Mouse (Mus musculus): Measurements from ENCODE around the gene Ociad2. TPM values are rescaled to one million over a fixed set of nuclear protein-coding genes. Genes with fewer than 3 reads are reported as not detected.

Ociad2 gene
- not detected in 2 replicates for polyA plus RNA-seq (2012)

DNA sequence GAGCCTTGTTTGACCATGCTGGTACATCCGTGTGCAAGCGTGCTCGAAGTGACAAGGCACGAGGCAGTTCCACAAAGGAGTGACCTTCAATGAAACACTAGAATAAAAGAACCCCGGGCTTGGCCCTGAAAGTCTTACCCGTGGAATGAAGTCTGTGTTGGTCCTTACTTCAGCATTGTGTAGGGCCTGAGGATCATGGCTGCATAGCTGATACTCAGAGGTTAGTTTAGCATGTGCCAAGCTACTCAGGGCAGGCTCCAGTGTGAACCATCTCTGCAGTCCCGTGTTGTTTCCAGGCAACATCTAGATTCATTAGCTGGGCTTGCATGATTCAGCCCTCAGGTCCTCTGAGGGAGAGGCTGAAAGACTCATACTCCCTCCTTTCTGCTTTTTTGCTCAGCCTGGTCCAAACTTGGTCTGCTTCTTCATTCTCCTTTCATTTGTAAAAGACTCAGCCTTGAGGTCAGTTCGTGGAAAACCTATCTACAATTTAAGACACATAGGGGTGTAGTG, at the start of gene Ociad2:
Gene Ociad2 (minus strand): TSS at position 306 of the 513 bp plus-strand sequence.
- TF ChIP-seq TAL1 (IDR thresholded peaks at IDR 0.05; ENCODE audit: low read length) (no peak), GATA1 (IDR thresholded peaks at IDR 0.05; ENCODE audit: low read length) (no peak)
- Histone ChIP-seq H3K4me3 (replicated peaks) (no peak within 1 kb of the TSS), H3K4me1 (ENCODE audit: control insufficient read depth) (peaks cover 25% of the 10 kb centered on the region), H3K27me3 (ENCODE audit: control insufficient read depth) (peaks cover 68% of the 10 kb centered on the region), H3K9me3 (ENCODE audit: control insufficient read depth, low read length) (peaks cover 2% of the 10 kb centered on the region; the same call in 1 of the 2 replicates), H3K36me3 (ENCODE audit: control insufficient read depth) (no peaks in the 10 kb centered on the region)

DNA sequence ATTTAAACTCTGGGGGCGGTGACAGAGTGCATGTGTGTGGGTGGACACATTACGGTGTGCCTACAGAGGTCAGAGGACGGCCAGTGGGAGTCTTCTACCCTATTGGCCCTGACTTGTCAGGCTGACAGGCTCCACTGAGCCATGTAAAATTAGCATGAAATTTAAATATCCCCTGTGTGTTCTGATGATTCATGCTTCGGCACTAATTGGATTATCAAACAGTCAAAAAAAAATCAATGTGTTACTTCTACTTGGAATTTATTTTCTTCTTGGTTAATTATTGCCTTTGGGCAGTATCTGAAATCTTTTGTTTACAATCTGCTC, 42.8 kb upstream of the Ociad2 start:
- H3K9me3 ChIP-seq (ENCODE audit: control insufficient read depth, low read length) = no peaks in the 10 kb centered on the region
- H3K4me1 ChIP-seq (ENCODE audit: control insufficient read depth) = peaks cover 12% of the 10 kb centered on the region
- H3K27me3 ChIP-seq (ENCODE audit: control insufficient read depth) = peaks cover 17% of the 10 kb centered on the region
- no peak overlapping the region for H3K4me3 ChIP-seq (replicated peaks)
- H3K36me3 ChIP-seq (ENCODE audit: control insufficient read depth) = no peaks in the 10 kb centered on the region
- TF ChIP-seq GATA1 (IDR thresholded peaks at IDR 0.05; ENCODE audit: low read length) (no peak), TAL1 (IDR thresholded peaks at IDR 0.05; ENCODE audit: low read length) (no peak)

DNA sequence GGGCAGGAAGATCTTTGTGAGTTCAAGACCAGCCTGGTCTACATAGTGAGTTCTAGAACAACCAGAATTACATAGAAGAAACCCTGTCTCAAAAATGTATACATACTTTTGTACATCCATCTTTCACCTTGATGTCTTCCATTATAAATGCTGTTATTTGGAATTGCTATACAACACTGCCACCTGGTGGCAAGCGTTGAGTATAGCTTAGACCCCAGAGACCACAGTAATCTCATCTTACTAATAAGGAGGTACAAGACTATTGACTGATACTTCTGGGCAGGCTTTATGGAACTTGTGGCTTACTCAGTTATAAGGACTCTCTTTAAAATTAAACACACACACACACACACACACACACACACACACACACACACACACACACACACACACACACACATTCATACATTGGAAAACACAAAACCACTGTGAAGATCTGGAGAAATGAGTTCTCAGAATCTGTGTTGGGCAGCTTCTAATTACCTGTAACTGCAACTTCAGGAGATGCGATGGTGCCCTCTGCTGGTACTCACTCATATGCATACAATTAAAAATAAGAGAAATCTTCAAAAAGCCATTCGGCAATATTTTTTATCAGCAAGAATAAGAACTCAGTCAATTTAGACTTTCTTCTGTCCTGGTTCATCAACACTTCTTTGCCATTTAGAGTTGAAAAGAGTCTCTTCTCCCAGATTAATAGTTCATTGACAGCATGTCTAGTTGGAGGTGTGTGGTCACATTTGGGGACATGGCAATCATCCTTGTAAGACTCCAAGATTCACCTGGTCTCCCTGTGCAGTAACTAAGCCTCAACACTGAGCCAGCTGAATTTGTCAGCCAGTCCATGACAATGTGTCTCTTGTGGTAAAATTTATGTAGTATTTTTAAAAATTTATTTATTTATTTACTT, 42.2 kb upstream of the Ociad2 start:
- H3K36me3 ChIP-seq (ENCODE audit: control insufficient read depth) = no peaks in the 10 kb centered on the region
- peaks cover 12% of the 10 kb centered on the region for H3K4me1 ChIP-seq (ENCODE audit: control insufficient read depth)
- no peak overlapping the region for H3K4me3 ChIP-seq (replicated peaks)
- peaks cover 17% of the 10 kb centered on the region for H3K27me3 ChIP-seq (ENCODE audit: control insufficient read depth)
- TF ChIP-seq GATA1 (IDR thresholded peaks at IDR 0.05; ENCODE audit: low read length) = no peak
- no peak for TF ChIP-seq TAL1 (IDR thresholded peaks at IDR 0.05; ENCODE audit: low read length)
- H3K9me3 ChIP-seq (ENCODE audit: control insufficient read depth, low read length) = no peaks in the 10 kb centered on the region

DNA sequence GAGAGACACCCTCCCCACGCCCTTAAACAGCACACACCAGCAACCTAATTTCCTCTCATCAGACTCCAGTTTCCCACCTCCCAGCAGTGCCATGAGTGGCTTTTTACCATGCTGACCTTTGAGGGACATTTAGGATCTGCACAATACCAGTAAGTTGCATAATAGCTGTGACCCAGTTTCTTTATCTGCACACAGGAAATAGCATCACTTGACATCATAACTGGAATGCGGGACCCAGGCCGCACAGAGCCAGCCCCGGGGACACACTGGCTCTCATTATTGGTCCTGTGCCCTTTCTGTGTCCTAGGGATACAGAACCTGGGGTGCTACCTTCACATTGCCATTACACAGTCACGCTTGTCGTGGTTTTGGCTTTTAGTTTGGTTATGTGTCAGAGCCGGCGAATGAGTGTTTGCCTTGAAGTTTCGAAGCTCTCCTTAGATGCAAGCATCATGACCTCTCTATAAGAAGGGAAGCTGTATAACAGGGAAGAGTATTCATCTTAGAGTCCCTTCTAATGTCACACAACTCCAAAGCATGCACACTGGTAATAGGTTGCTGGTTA, 41.2 kb upstream of the Ociad2 start:
- no peak overlapping the region for H3K4me3 ChIP-seq (replicated peaks)
- TF ChIP-seq TAL1 (IDR thresholded peaks at IDR 0.05; ENCODE audit: low read length) (no peak), GATA1 (IDR thresholded peaks at IDR 0.05; ENCODE audit: low read length) (no peak)
- no peaks in the 10 kb centered on the region for H3K9me3 ChIP-seq (ENCODE audit: control insufficient read depth, low read length)

DNA sequence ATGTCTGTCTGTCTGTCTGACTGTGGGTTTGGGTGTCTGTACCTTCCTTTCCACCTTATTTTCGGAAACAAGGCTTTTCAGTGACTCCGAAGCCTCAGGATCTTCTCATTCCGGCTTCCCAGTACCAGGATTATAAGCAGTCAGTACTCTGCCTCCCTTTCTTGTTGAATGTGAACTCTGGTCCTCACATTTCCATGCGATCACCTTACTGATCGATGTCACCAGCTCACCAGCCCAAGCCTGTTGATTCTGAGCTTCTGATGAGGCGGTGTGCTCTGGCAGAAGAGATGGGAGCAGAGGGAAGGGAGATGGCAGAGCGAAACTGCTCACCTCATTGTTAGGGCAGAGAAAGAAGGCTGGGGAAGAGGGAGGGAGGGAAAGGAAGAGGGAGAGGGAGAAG, 40.7 kb upstream of the Ociad2 start:
- H3K4me3 ChIP-seq (replicated peaks) = no peak overlapping the region
- H3K36me3 ChIP-seq (ENCODE audit: control insufficient read depth) = no peaks in the 10 kb centered on the region
- H3K9me3 ChIP-seq (ENCODE audit: control insufficient read depth, low read length) = no peaks in the 10 kb centered on the region
- peaks cover 19% of the 10 kb centered on the region for H3K27me3 ChIP-seq (ENCODE audit: control insufficient read depth)
- peaks cover 12% of the 10 kb centered on the region for H3K4me1 ChIP-seq (ENCODE audit: control insufficient read depth)
- no peak for TF ChIP-seq GATA1 (IDR thresholded peaks at IDR 0.05; ENCODE audit: low read length)
- TF ChIP-seq TAL1 (IDR thresholded peaks at IDR 0.05; ENCODE audit: low read length) = no peak

More for the DNA sequence above, 41.2 kb upstream of the Ociad2 start:
- peaks cover 17% of the 10 kb centered on the region for H3K27me3 ChIP-seq (ENCODE audit: control insufficient read depth)
- peaks cover 12% of the 10 kb centered on the region for H3K4me1 ChIP-seq (ENCODE audit: control insufficient read depth)
- H3K36me3 ChIP-seq (ENCODE audit: control insufficient read depth) = no peaks in the 10 kb centered on the region

DNA sequence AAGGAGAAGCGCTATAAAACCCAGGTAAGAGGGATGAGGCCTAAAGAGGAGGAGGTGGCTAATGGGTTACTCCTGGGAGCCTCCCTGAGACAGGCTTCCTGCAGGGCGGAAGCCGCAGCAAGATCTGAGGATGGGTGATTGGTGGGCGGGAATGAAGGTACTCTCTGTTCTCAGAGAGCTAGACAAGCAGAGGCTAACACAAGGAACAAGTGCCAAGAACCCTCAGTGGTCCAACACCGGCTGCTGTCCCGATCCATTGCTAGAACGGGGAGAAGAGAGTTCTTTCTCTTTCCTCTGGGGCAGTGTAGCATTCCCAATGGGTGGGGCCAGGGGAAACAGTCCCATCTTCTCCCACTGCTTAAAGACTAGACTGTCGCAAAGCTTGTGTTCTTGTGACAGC, 40.0 kb upstream of the Ociad2 start:
- Histone ChIP-seq H3K36me3 (ENCODE audit: control insufficient read depth) (no peaks in the 10 kb centered on the region), H3K27me3 (ENCODE audit: control insufficient read depth) (peaks cover 25% of the 10 kb centered on the region), H3K4me1 (ENCODE audit: control insufficient read depth) (peaks cover 12% of the 10 kb centered on the region), H3K4me3 (replicated peaks) (no peak overlapping the region), H3K9me3 (ENCODE audit: control insufficient read depth, low read length) (no peaks in the 10 kb centered on the region)
- TF ChIP-seq TAL1 (IDR thresholded peaks at IDR 0.05; ENCODE audit: low read length) (no peak), GATA1 (IDR thresholded peaks at IDR 0.05; ENCODE audit: low read length) (no peak)

DNA sequence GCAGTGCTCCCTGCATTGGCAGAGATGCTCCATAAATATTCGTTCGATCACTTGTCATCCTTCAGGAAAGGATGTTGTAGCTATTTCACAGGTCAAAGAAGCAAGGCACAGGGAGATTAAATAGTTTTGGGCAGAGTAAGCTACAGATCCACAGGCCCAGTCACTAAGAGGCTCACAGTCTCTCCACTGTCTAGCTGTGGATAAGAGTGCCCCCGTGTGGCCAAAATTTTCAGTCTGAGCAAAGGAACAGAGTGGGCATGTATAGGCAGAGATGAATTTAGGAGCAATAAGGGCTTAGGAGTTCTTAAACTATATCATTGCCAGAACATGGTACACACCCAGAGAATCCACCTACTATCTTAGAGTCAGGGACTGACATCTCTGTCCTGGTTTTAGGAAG, 39.1 kb upstream of the Ociad2 start:
- no peaks in the 10 kb centered on the region for H3K9me3 ChIP-seq (ENCODE audit: control insufficient read depth, low read length)
- no peak overlapping the region for H3K4me3 ChIP-seq (replicated peaks)
- no peaks in the 10 kb centered on the region for H3K36me3 ChIP-seq (ENCODE audit: control insufficient read depth)
- peaks cover 28% of the 10 kb centered on the region for H3K27me3 ChIP-seq (ENCODE audit: control insufficient read depth)
- TF ChIP-seq TAL1 (IDR thresholded peaks at IDR 0.05; ENCODE audit: low read length) = no peak
- TF ChIP-seq GATA1 (IDR thresholded peaks at IDR 0.05; ENCODE audit: low read length) = no peak
- H3K4me1 ChIP-seq (ENCODE audit: control insufficient read depth) = peaks cover 12% of the 10 kb centered on the region

DNA sequence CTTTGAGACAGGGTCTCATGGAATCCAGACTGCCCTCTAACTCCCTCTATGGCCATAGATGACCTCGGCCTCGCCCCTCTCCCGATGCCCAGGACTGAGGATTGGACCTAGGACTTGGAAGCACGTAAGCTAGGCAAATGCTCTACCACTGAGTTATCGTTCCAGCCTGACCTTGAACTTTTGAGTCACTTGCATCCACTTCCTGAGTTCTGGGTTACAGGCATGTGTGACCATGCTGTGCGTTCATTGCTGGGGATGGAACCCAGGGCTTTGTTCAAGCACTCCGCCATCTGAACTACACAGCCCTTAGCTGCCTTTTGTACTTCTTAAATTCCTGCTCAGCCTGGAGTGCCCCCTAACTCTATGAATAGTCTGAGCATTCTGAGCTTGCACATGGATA, 35.7 kb upstream of the Ociad2 start:
- Histone ChIP-seq H3K4me1 (ENCODE audit: control insufficient read depth) (peaks cover 16% of the 10 kb centered on the region), H3K4me3 (replicated peaks) (no peak overlapping the region), H3K9me3 (ENCODE audit: control insufficient read depth, low read length) (no peaks in the 10 kb centered on the region), H3K36me3 (ENCODE audit: control insufficient read depth) (no peaks in the 10 kb centered on the region), H3K27me3 (ENCODE audit: control insufficient read depth) (peaks cover 22% of the 10 kb centered on the region)
- TF ChIP-seq GATA1 (IDR thresholded peaks at IDR 0.05; ENCODE audit: low read length) (no peak), TAL1 (IDR thresholded peaks at IDR 0.05; ENCODE audit: low read length) (no peak)

DNA sequence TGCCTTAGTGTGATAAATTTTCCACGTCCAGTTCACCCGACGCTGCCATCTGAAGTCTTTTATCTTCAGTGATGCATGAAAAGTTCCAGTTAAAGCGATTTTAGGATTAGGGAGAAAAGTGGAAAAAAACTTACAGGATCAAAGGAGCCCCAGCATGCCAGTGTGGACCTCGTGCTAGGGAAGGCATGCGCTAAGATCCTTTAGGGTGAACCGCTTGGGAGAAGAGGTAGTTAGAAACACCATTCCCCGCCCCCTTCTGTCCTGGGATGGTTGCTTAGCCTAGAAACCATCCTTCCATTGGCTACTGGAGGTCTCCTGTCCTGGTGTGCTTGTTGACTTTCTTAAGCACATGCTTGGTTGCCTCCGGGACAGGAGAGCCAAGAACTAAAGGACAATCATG, 35.2 kb upstream of the Ociad2 start:
- Histone ChIP-seq H3K27me3 (ENCODE audit: control insufficient read depth) (peaks cover 19% of the 10 kb centered on the region), H3K4me1 (ENCODE audit: control insufficient read depth) (peaks cover 19% of the 10 kb centered on the region), H3K9me3 (ENCODE audit: control insufficient read depth, low read length) (no peaks in the 10 kb centered on the region), H3K36me3 (ENCODE audit: control insufficient read depth) (no peaks in the 10 kb centered on the region), H3K4me3 (replicated peaks) (no peak overlapping the region)
- TF ChIP-seq GATA1 (IDR thresholded peaks at IDR 0.05; ENCODE audit: low read length) (no peak), TAL1 (IDR thresholded peaks at IDR 0.05; ENCODE audit: low read length) (no peak)
